Mouse (Mus musculus): ENCODE data around the gene Ddx41.

Ddx41 gene

GRCm38 (mm10) chr13:55508531-55508930, 27.9 kb downstream of the Ddx41 start:
- no peak for DNase-seq (ENCODE audit: extremely low read depth, low read depth, low spot score)

DNA sequence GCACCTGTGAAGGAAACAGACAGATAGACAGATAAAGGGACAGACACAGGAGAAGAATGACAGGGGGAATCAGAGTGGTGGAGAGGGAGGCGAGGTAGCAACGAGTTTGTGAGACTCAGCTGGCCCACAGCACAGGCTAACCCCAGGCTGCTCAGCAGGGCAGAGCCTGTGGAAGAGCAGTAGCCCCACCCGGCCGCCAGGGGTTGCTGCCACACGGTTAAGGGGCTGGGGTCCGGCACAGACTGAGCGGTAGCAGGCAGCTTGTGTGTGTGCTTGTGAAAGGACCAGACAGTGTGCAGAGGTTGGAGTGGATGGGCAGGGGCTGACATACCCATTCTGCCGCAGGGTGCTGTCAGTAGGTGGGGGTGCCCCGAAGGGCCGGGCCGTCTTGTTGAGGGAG, 28.6 kb downstream of the Ddx41 start:
- DNase-seq (ENCODE audit: extremely low read depth, low read depth, low spot score), result no peak

- DNase-seq (ENCODE audit: extremely low read depth, low read depth, low spot score), result no peak
Observed at GRCm38 (mm10) chr13:55506697-55507096, 29.8 kb downstream of the Ddx41 start.

DNA sequence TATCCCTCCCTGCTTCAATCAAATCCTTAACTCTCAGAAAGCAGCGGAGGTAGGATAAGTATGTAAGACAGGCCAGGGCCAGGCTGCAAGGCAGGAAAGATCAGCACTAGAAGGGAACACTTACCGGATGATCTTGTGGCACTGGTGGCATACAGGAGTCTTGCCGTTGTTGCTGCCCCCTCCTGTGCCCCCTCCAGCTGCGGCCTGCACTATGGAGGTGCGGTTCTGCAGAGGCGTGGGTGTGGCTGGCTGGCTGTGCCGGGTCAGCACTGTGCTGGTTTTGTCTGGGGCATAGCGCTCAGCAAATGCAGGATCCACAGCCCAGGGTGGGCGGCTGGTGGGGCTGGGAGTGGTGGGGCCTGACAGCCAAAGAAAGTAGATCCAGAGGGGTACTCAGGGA, 30.6 kb downstream of the Ddx41 start:
- DNase-seq (ENCODE audit: extremely low read depth, low read depth, low spot score), result no peak

DNA sequence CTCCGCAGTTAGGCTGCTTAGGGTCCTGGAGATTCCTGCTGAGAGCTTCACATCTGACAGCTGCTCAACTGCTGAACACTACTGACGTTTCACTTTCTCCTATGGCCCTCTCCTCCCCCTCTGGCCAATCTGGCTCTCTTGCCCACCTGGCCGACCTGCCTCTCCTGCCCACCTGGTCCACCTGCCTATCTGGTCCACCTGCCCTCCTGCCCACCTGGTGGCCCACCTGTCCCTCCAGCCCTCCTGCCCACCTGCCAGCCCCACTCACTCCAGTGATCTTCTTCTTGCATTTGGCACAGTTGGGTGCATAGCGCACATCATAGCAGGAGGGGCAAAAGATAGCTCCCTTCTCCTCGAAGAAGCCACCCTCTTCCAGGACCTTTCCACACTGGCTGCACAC, 32.1 kb downstream of the Ddx41 start:
- DNase-seq (ENCODE audit: extremely low read depth, low read depth, low spot score), result no peak

GRCm38 (mm10) chr13:55502405-55502804, 34.1 kb downstream of the Ddx41 start:
- DNase-seq (ENCODE audit: extremely low read depth, low read depth, low spot score), result no peak

DNA sequence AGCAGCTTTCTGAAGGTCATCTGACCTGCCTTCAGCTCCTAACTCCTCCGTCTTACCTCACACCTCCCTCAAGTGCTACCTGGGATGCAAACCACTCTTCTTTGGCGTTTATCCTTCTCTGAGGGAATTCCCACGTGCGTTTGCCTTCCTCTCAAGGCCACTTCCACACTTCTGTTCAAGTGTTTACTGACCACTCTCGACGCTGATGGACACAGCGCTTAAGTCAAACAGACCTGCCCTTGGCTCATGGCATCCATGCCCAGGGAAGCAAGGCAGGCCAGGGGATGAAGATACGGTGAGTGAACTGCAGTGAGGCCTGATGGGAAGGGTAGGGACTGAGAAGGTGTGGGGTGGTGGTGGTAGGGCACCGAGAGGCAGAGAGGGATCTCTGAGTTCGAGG, 35.9 kb downstream of the Ddx41 start:
- DNase-seq (ENCODE audit: extremely low read depth, low read depth, low spot score), result no peak

DNA sequence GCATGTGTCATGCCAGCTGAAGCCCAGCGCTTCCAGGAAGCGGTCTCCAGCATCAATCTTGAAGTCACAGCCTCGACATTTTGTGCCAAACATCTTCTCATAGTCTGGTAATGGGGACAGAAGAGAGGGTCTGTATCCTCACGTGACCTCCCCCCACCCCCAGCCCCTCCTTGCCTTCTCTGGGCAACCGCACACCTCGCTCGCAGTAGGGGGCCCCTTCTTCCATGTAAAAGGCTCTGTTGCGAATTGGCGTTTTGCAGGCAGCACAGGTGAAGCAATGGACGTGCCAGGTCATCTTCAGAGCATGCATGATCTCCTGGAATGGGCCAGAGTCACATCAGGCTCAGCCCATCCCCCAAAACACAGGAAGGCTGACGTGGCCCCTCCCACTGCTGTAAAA, 37.6 kb downstream of the Ddx41 start:
- DNase-seq (ENCODE audit: extremely low read depth, low read depth, low spot score), result no peak

DNA sequence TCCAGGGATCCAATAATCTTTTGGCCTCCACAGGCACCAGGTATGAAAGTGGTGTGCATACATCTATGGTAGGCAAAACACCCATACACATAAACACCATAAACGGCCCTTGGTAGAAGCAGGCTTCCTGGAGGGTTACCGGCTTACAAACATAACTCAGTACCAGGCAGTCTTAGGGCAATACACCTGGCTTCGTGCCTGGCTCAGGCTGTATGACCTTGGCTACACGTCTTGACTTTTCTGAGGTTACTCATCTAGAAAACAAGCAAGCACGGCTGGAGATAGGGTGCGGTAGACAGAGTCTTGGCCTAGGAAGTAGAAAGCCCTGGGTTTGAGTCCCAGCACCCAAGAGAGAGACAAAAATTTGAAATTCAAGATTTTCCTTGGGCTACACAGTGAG, 39.8 kb downstream of the Ddx41 start:
- no peak for DNase-seq (ENCODE audit: extremely low read depth, low read depth, low spot score)

DNA sequence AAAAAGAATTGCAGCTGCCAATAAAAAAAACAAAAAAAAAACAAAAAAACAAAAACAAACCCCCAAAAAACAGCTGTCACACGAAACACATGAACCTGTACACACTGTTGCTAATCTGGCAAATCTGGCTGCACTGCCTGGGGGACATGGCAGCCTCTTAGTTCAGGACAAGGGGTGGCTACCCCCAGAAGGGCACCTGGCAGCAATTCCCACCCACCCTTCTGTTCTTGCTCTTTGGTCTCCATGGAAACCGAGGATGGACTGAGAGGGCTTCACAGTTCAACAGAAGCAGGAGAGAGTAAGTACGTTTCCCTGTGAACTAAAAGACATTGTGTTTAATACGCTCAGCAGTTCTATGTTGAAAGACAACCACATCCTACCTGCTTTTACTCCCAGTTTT, 40.8 kb downstream of the Ddx41 start:
- DNase-seq (ENCODE audit: extremely low read depth, low read depth, low spot score), result no peak

DNA sequence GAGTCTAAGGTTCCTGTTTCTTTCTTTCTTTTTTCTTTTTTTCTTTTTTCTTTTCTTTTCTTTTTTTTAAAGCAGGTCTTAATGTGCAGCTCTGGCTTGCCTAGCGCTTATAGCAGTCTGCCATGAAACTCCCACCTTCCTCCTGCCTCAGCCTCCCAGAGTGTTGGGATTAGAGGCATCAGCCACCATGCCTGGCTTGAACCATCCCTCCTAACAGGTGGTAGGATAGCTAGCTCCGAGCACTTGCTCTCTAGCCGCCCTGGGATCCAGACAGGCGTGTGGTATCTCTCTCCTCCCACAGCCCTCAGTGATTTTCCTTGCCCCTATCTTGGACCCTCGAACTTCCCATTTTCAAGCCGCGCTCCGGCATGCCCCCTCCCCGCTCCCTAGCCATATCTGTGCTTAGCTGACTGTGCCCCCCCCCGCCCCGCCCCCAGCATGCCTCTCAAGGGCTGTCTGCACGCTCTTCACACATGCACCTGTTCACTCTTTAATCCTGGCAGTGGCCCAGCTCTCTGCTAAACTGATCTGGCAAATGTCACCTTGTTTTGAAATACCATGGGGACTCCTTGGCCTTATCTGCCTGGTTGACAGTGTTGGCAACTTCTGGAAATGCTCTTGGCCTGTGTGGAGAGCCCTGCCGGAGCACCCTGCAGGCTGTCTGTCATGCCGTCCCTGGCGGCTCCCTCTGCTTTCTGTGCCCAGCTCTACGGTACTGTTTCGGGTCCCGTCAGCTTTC, 41.4 kb downstream of the Ddx41 start:
- DNase-seq (ENCODE audit: extremely low read depth, low read depth, low spot score), result no peak

GRCm38 (mm10) chr13:55494257-55494656, 42.2 kb downstream of the Ddx41 start:
- no peak for DNase-seq (ENCODE audit: extremely low read depth, low read depth, low spot score)

DNA sequence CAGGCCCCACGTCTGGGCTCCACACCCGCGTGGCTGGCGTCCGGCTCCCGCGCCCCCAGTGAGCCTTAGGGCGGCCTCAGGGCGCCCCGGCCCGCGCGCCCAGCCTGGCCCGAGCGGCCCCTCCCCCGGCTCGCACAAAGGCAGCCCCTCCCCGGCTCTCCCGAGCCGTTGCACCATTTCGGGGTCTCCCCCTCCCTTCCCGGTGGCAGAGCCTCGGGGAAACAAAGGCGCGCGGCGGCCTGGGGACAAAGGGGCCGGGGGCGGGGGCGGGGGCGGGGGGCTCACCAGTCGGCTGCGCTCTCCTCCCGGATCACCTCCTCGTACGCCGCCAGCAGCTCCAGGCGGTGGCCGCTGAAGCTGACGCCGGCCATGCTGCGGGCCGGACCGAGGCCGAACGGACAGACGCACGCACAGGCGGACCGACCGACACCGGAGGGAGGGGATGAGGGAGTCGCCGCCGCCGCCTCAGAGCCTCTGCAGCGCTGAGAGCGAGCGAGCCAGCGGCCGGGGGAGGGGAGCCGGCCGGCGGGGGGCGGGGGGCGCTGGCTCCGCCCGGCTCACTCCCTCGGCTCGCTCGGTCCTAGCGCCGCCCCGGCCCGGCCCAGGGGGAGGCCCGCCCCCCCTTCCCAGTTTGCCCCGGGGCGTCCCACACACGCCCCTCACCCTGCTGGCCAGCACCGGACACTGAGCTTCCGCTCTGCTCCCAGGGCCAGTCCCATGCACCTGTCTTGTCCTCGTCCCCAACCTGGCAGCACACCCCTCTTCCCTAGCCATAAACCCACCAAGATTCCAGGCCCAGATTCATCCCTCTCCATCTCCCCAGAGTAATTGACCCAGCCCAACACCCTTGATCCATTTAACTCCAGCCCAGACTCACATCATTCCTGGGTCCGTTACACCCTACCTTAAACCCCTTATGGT, 48.6 kb downstream of the Ddx41 start, which contains the start of gene Dbn1:
Dbn1 (minus strand) TSS at position 534 of the 921 bp plus-strand sequence.
- no peak for DNase-seq (ENCODE audit: extremely low read depth, low read depth, low spot score)

DNA sequence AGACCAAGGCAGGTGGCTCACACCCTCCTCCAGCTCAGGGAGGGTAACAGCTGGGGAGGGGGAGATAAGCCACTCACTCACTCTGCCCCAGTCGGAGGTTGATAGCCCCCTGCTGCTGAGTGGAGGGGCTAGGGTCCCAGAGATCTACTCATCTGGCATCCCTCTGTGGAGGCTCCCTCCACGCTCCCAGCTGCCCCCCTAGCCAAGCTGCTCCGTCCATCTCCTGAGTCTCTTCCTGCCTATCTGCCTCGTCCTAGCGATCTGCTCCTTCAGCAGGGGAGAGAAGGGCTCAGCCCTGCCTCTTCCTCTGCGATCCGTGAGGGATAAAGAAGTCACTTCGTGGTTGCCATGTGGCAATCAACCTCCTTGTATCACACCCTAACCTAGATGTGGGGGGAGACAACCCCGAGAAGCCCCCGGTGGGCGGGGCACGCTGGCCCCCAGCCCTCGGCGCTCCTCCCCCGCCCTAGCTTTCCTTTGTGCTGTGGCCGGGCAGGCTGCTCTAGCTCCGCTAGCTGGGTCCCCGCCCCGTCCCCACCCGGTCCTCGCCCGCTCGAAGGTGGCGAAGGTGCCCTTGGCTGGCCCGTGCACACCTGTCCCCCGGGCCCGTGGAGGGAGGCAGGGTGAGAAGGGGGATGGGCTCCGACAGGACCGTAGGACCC, 49.4 kb downstream of the Ddx41 start:
- no peak for DNase-seq (ENCODE audit: extremely low read depth, low read depth, low spot score)

DNA sequence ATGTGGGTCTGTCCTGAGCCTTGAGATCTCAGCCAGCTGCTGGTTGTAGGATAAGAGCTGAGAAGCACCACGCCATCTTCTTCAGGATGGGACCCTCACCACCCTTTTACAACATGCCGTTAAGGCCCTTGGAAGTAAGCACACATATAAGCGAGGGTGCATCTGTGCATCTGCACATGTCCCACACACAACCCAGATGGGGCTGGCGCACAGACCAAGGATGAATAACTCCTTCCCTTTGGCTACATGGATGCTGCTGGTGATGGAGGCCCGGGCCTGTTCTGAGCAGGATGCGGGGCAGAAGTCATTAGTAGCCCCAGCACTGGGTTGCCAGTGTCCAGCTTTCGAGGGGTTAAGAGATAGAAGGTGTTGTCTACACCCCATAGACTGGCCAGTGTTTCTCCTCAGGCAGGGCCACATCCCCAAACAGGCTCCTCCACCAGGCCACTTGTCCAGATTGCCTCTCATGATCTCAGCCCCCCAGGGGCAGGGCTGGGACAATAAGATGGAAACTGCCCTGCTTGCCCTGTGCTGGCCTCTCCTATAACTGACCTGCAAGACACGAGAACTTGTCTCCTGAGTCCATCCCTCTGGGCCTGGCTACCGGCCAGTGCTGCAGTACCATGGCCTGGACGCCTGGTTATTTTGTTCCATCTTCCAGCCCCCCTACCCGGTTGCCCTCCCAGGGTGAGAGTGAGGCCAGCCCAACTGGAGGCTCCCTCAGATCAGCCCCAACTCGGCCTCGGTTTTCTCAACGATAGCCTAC, 50.2 kb downstream of the Ddx41 start:
- DNase-seq (ENCODE audit: extremely low read depth, low read depth, low spot score), result no peak

DNA sequence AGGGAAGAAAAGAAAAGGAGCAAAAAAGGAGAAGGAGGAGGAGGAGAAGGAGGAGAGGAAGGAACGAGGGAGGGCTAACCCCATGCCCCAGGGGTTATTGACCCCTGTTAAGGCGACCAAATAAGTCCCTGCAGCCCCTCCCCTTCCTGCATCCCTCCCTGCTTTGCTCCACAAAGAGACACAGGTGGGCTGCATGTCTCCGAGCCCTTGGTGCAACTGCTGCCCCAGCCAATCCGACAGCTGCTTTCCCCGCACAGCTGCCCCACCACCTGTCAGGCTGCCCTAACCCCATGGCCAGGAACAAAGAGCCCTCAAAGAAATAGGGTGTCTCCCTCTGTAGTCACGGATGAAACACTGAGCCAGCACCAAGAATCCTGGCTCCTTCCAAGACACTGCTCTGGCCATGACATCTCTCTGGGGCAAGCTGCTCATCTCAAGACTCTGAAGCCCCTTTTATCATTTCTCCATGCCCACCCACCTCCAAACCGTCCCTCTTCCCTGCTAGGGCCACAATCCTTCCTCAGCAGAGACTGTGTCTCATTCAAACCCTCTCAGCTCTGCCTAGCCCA, 51.9 kb downstream of the Ddx41 start:
- DNase-seq (ENCODE audit: extremely low read depth, low read depth, low spot score), result no peak

DNA sequence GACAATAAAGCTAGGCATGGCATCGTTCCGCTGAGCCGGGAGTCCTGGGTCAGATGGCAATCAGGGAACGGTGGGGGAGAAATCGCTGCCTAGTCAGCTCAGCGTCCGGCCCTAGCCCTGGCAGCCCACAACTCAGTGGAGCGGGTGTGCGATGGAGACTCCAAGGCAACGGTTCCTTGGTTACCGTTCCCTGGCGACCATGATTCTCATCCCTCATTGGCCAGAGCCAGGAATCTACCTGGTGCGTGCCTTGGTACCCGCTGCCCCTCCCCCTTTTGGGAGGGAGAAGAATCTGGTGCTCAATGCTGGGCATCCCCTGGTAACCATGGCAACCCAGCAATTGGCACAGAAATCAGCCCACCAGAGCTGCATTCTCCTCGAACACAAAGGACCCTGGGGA, 52.9 kb downstream of the Ddx41 start:
- DNase-seq (ENCODE audit: extremely low read depth, low read depth, low spot score), result no peak

DNA sequence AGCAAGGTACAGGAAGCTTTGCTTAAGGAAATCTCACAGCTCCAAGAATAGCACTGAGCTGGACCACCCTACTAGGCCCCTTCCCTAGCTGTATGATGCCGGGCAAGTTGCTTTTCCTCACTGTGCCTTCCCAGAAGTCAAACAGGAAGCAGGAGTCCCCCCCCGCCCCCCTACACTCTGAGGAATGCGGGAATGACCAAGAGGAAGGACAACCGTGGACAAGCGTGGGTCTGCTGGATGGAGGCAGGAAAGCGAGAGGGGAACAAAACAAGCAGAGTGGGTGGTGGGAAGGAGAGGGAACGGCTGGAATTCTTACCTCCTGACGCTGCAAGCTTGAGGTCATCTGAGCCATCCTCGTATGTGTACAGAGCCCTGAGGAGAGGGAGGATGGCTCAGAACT, 53.4 kb downstream of the Ddx41 start:
- no peak for DNase-seq (ENCODE audit: extremely low read depth, low read depth, low spot score)

DNA sequence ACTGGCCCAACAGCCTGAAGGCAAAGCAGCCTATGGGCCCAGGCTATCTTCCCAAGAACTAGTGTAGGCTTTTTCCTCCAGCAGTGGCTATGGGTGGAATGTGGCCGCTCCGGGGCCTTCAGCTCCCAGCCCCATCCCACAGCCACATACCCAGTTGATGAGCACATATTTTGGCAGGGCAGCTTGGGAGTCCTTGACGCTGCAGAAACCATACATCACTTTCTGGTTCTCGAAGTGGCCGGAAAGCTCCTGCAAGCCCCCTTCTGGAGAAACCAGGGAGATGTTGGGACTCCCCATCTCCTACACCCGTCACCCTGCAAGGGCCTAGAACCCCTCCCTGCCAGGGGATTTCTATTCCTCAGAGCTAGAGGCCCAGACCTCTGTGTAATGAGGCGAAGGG, 53.9 kb downstream of the Ddx41 start:
- DNase-seq (ENCODE audit: extremely low read depth, low read depth, low spot score), result no peak

All from fat pad, adult 2 months (tissue).